Mouse (Mus musculus): Measurements from ENCODE around the gene Rab5c. TPM values are rescaled to one million over a fixed set of nuclear protein-coding genes. Genes with fewer than 3 reads are reported as not detected.

Rab5c gene
- polyA plus RNA-seq, 1 experiment from 2014 or later, result 76.6 TPM

DNA sequence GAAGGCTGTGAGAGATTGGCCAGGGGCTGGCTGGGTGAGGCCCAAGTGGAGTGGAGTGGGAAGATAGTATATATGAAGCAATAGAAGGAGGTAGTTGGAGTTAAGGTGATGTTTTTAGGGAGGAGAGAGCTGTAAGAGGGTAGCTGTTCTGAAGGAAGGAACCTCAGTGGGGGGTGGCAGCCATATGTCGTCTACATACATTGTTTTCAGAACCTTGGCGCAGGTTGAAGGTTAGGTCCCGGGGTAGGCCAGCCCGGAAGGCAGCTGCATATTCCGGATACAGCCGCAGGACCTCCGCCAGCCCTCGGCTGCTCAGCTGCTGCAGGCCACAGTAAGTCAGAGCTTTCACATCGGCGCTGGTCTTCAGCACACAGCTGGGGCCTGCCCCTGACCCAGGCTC lies 8.5 kb upstream of the Rab5c start:
- Histone ChIP-seq H3K36me3 (ENCODE audit: control insufficient read depth, insufficient read depth, low read length) (no peaks in the 10 kb centered on the region), H3K4me2 (replicated peaks; ENCODE audit: low read depth, low read length) (no peak overlapping the region), H3K4me3 (ENCODE audit: low read depth, low read length) (no peak overlapping the region), H3K4me1 (replicated peaks; ENCODE audit: control insufficient read depth, insufficient read depth, low read length) (no peaks in the 10 kb centered on the region), H3K9ac (ENCODE audit: low read depth, low read length) (no peak overlapping the region), H3K27ac (ENCODE audit: low read depth, low read length) (no peak overlapping the region), H3K27me3 (ENCODE audit: control insufficient read depth, insufficient read depth, low read length) (no peaks in the 10 kb centered on the region), H3K9me3 (ENCODE audit: control insufficient read depth, low read length) (no peaks in the 10 kb centered on the region)
- 81% methylated on average over 10 of the region's 10 CpGs for WGBS
- ATAC-seq (ENCODE audit: low FRiP score), result no peak
- no peak for DNase-seq (ENCODE audit: low spot score)

DNA sequence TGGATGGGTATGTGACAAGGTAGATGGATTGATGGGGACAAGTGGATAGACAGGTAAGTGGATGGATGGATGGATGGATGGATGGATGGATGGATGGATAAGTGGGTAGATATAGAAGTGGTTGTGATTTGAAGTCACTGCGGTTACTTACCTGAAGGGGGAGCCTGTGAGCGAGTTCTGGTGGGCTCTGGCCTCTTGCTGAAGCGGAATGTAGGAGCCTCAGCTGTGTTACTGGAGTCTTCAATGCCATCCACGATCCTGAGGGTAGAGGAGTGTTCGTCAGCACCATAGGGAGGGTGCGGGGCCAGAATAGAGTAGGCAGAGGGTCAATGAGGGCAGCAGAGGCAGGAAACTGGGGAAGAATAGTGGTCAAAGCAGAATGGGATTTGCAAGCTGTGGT lies 7.1 kb upstream of the Rab5c start:
- Histone ChIP-seq H3K9me3 (ENCODE audit: control insufficient read depth, low read length) (no peaks in the 10 kb centered on the region), H3K27me3 (ENCODE audit: control insufficient read depth, insufficient read depth, low read length) (no peaks in the 10 kb centered on the region), H3K27ac (ENCODE audit: low read depth, low read length) (no peak overlapping the region), H3K36me3 (ENCODE audit: control insufficient read depth, insufficient read depth, low read length) (no peaks in the 10 kb centered on the region), H3K9ac (ENCODE audit: low read depth, low read length) (no peak overlapping the region), H3K4me1 (replicated peaks; ENCODE audit: control insufficient read depth, insufficient read depth, low read length) (no peaks in the 10 kb centered on the region), H3K4me2 (replicated peaks; ENCODE audit: low read depth, low read length) (no peak overlapping the region), H3K4me3 (ENCODE audit: low read depth, low read length) (no peak overlapping the region)
- peak; percentile 14; the same call in 1 of the 2 replicates for ATAC-seq (ENCODE audit: low FRiP score)
- WGBS, result 18% methylated on average over 6 of the region's 6 CpGs
- peak; percentile 78 for DNase-seq (ENCODE audit: low spot score)

DNA sequence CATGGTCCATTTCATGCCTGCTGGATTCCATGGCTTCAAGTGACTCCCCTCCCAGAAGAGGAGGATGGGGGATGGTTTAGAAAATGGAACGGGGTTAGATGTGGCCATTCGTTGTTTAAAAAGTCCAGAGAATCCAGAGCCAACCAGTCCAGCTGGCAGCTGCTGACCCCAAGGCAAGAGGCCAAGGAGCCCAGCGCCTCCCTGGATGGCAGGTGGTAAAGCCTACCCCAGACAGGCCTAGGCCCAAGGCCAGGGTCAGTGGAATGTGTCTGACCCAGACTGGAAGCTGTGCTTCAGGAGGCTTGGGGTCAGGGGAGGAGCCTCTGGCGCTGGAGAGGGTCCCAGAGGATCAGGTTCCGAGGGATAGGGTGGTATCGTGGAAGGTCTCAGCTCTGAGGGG lies 3.3 kb upstream of the Rab5c start:
- Histone ChIP-seq H3K9me3 (ENCODE audit: control insufficient read depth, low read length) (no peaks in the 10 kb centered on the region), H3K4me2 (replicated peaks; ENCODE audit: low read depth, low read length) (no peak overlapping the region), H3K4me1 (replicated peaks; ENCODE audit: control insufficient read depth, insufficient read depth, low read length) (peaks cover 3% of the 10 kb centered on the region; the same call in 1 of the 2 replicates), H3K27ac (ENCODE audit: low read depth, low read length) (no peak overlapping the region), H3K4me3 (ENCODE audit: low read depth, low read length) (no peak overlapping the region), H3K36me3 (ENCODE audit: control insufficient read depth, insufficient read depth, low read length) (no peaks in the 10 kb centered on the region), H3K27me3 (ENCODE audit: control insufficient read depth, insufficient read depth, low read length) (no peaks in the 10 kb centered on the region), H3K9ac (ENCODE audit: low read depth, low read length) (no peak overlapping the region)
- DNase-seq (ENCODE audit: low spot score) (no peak), ATAC-seq (ENCODE audit: low FRiP score) (no peak)
- 75% methylated on average over 6 of the region's 6 CpGs for WGBS

DNA sequence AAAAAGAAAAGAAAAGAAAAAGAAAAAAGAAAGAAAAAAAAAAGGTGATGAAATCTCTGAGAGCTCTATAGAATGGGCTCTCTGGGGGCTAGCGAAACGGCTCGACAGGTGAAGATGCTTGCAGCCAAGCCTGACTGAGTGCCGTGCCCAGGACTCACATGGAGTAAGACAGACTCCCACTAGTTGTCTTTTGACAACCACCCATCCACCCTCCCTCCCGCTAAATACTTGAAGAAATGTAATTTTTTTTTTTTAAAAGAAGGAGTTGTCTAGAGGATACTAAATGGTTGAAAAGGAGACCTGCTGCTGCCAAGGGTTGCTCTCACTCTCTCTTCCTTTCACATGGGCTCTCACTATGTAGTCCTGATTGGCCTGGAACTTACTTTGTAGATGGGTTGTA lies 734 bp upstream of the Rab5c start:
- no peak for ATAC-seq (ENCODE audit: low FRiP score)
- Histone ChIP-seq H3K4me1 (replicated peaks; ENCODE audit: control insufficient read depth, insufficient read depth, low read length) (peaks cover 3% of the 10 kb centered on the region; the same call in 1 of the 2 replicates), H3K27ac (ENCODE audit: low read depth, low read length) (no peak overlapping the region), H3K9ac (ENCODE audit: low read depth, low read length) (peak overlapping the region; percentile 40), H3K36me3 (ENCODE audit: control insufficient read depth, insufficient read depth, low read length) (no peaks in the 10 kb centered on the region), H3K9me3 (ENCODE audit: control insufficient read depth, low read length) (no peaks in the 10 kb centered on the region), H3K4me3 (ENCODE audit: low read depth, low read length) (peak overlapping the region; percentile 97), H3K4me2 (replicated peaks; ENCODE audit: low read depth, low read length) (peak overlapping the region; percentile 79), H3K27me3 (ENCODE audit: control insufficient read depth, insufficient read depth, low read length) (no peaks in the 10 kb centered on the region)
- WGBS, result 19% methylated on average over 5 of the region's 5 CpGs
- peak; percentile 5 for DNase-seq (ENCODE audit: low spot score)

DNA sequence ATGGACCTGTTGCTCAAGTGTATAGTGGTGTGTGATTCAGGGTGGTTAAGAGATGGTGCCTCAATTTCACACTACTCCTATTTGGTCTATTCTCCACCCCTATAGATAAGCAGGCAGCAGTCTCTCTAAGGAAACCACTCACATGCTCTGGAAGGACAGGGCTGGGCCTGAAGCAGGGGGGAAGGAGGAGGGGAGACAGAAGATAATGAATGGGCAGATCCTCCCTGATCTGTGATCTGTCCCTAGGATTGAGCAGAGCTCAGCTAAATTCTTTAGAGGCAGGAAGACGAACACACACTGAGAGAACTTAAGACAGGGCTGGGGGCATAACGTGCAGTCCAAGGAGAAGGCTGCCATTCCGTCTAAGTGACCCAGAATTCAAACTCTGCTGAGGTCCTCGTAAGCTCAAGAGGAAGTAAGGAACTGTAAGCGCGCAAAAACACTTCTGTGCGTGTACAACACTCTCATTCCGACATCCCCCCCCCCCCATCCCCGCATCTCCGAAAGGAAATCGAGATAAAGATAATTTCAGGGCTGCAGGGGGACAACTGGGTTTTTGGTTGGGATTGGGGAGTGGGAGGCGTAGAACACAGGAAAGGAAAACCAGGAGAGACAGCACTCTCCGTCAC lies 796 bp downstream of the Rab5c start:
- peaks cover 3% of the 10 kb centered on the region; the same call in 1 of the 2 replicates for H3K4me1 ChIP-seq (replicated peaks; ENCODE audit: control insufficient read depth, insufficient read depth, low read length)
- peak overlapping the region; percentile 97 for H3K4me3 ChIP-seq (ENCODE audit: low read depth, low read length)
- H3K9ac ChIP-seq (ENCODE audit: low read depth, low read length), result peak overlapping the region; percentile 97
- 4% methylated on average over 13 of the region's 13 CpGs for WGBS
- H3K36me3 ChIP-seq (ENCODE audit: control insufficient read depth, insufficient read depth, low read length), result 0 out of 2 replicates have a peak, but pooled peaks cover 2% of the 10 kb centered on the region
- no peak for ATAC-seq (ENCODE audit: low FRiP score)
- no peak for DNase-seq (ENCODE audit: low spot score)
- H3K27ac ChIP-seq (ENCODE audit: low read depth, low read length), result no peak overlapping the region
- H3K27me3 ChIP-seq (ENCODE audit: control insufficient read depth, insufficient read depth, low read length), result no peaks in the 10 kb centered on the region
- H3K9me3 ChIP-seq (ENCODE audit: control insufficient read depth, low read length), result no peaks in the 10 kb centered on the region
- H3K4me2 ChIP-seq (replicated peaks; ENCODE audit: low read depth, low read length), result peak overlapping the region; percentile 79

DNA sequence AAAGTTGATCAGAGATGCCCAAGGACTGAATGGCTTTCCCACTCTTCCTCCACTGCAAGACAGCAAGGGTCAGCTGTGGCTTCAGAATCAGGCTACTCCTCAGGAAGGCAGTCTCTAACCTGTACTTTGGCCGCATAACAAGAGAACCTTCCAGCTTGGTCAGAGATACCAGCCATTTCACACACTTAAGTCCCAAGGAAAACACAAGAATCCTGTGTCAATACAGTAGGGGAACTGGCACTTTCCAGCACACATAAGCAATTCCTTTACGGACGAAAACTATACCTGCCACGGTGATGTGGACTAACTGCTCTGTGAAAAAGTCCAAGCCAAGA lies 1.3 kb downstream of the Rab5c start:
- no peak for DNase-seq (ENCODE audit: low spot score)
- H3K4me1 ChIP-seq (replicated peaks; ENCODE audit: control insufficient read depth, insufficient read depth, low read length), result peaks cover 3% of the 10 kb centered on the region; the same call in 1 of the 2 replicates
- H3K36me3 ChIP-seq (ENCODE audit: control insufficient read depth, insufficient read depth, low read length), result 0 out of 2 replicates have a peak, but pooled peaks cover 2% of the 10 kb centered on the region
- no peak overlapping the region; the same call in 1 of the 2 replicates for H3K4me2 ChIP-seq (replicated peaks; ENCODE audit: low read depth, low read length)
- H3K27me3 ChIP-seq (ENCODE audit: control insufficient read depth, insufficient read depth, low read length), result no peaks in the 10 kb centered on the region
- no peak overlapping the region for H3K4me3 ChIP-seq (ENCODE audit: low read depth, low read length)
- WGBS, result 87% methylated on average over 4 of the region's 4 CpGs
- H3K27ac ChIP-seq (ENCODE audit: low read depth, low read length), result no peak overlapping the region
- no peak for ATAC-seq (ENCODE audit: low FRiP score)
- no peaks in the 10 kb centered on the region for H3K9me3 ChIP-seq (ENCODE audit: control insufficient read depth, low read length)
- no peak overlapping the region for H3K9ac ChIP-seq (ENCODE audit: low read depth, low read length)

DNA sequence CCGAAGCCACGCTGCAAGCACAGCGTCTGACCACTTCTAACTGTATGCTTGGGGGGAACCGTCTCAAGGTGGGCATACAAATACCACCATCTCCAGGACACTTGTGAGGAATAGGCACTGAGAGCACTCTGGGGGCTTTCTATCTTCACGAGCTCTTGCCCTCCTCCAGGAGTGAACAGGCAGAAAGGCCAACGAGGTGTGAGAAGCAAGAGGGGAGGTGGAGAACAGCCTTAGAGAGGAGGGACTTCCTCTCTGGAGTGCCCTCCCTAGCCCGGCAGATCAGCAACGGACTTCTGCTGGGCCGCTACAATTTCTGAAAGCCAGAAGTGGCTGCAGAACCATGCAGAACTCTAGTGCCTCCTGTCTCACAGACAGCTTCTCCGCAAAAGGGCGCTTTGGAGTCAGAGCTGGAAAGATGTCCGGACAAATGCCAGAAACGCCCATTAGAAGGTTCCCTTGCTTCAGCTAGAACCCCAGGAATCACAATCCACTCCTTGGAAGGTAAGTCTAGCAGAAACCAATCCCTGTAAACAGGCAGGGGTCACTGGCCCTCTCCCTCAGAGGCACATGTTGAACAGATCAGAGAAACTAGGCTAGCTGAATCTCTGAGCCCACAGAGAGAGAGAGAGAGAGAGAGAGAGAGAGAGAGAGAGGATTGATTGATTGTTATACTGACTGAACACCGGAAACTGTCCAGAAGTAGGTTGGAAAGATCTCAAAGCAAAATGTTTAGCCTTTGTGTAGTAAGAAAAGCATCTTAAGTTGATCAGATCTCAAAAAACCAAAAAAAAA lies 1.9 kb downstream of the Rab5c start:
- 0 out of 2 replicates have a peak overlapping the region, but pooled peaks have one; percentile 5 for H3K4me2 ChIP-seq (replicated peaks; ENCODE audit: low read depth, low read length)
- ATAC-seq (ENCODE audit: low FRiP score), result no peak

DNA sequence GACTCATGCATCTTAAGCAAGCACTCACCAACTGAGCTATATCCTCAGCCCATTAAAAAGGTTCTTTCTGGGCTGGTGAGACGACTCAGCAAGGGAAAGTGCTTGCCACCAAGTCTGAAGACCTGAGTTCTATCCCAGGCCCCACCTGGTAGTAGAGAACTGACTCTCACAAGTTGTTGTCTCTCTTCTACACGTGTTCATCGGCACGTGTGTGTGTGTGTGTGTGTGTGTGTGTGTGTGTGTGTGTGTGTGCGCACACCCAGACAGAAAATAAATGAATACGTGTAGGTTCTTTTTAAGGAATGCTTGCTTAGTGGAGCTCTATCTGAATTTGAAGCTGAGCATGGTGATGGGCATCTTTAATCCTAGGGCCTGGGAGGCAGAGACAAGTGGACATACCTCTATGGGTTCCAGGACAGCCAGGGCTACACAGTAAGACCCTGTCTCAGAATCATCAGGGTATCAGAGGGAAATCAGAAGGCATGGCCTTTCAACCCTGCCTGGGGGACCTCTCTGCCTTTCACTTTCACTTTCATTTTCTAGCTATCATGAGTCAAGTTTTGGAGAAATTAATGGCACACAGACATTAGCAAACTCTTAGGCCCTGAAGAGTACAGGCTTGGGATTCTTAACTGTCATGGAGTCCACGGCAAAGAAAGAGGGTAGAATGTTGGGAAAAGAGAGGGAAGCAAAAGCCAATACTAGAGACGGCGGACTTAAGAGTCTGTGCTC lies 2.7 kb downstream of the Rab5c start:
- Histone ChIP-seq H3K4me3 (ENCODE audit: low read depth, low read length) (no peak overlapping the region), H3K36me3 (ENCODE audit: control insufficient read depth, insufficient read depth, low read length) (0 out of 2 replicates have a peak, but pooled peaks cover 2% of the 10 kb centered on the region), H3K4me1 (replicated peaks; ENCODE audit: control insufficient read depth, insufficient read depth, low read length) (peaks cover 3% of the 10 kb centered on the region; the same call in 1 of the 2 replicates), H3K9ac (ENCODE audit: low read depth, low read length) (no peak overlapping the region), H3K27ac (ENCODE audit: low read depth, low read length) (no peak overlapping the region), H3K27me3 (ENCODE audit: control insufficient read depth, insufficient read depth, low read length) (no peaks in the 10 kb centered on the region), H3K9me3 (ENCODE audit: control insufficient read depth, low read length) (no peaks in the 10 kb centered on the region), H3K4me2 (replicated peaks; ENCODE audit: low read depth, low read length) (no peak overlapping the region)
- ATAC-seq (ENCODE audit: low FRiP score) (no peak), DNase-seq (ENCODE audit: low spot score) (no peak)
- WGBS, result 94% methylated on average over 9 of the region's 9 CpGs

More for the DNA sequence above, 1.9 kb downstream of the Rab5c start:
- peaks cover 3% of the 10 kb centered on the region; the same call in 1 of the 2 replicates for H3K4me1 ChIP-seq (replicated peaks; ENCODE audit: control insufficient read depth, insufficient read depth, low read length)
- no peak overlapping the region for H3K9ac ChIP-seq (ENCODE audit: low read depth, low read length)
- no peak overlapping the region for H3K27ac ChIP-seq (ENCODE audit: low read depth, low read length)
- H3K36me3 ChIP-seq (ENCODE audit: control insufficient read depth, insufficient read depth, low read length), result 0 out of 2 replicates have a peak, but pooled peaks cover 2% of the 10 kb centered on the region
- DNase-seq (ENCODE audit: low spot score), result no peak
- no peaks in the 10 kb centered on the region for H3K27me3 ChIP-seq (ENCODE audit: control insufficient read depth, insufficient read depth, low read length)
- H3K4me3 ChIP-seq (ENCODE audit: low read depth, low read length), result no peak overlapping the region
- no peaks in the 10 kb centered on the region for H3K9me3 ChIP-seq (ENCODE audit: control insufficient read depth, low read length)
- WGBS, result 84% methylated on average over 14 of the region's 14 CpGs

Data from hindbrain, embryonic 11.5 days (tissue).